Mouse (Mus musculus): Measurements from ENCODE around the gene Hrk.

Gene Hrk

DNA sequence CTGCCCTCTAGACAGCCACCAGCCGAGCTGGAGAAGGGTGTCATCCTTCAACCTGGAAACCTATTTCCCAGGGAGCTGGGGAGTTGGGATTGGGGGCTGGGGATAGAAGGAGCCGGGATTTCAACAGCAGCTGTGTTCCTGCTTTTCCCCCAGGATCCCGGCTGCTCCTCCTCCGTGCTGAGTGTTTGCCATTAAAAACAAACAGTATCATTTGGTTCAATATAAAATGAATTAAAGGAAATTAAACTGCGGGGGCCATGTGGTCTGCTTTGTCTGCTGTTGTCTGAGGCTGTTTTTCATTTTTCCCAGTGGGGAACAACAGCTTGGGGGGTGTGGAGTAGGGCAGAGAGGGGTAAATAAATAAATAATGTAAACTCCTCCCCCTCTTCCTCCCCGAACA lies 53.0 kb downstream of the Hrk start:
- DNase-seq (ENCODE audit: low spot score in 2 of 2): peak in 1 of 2 experiments; percentile 5

DNA sequence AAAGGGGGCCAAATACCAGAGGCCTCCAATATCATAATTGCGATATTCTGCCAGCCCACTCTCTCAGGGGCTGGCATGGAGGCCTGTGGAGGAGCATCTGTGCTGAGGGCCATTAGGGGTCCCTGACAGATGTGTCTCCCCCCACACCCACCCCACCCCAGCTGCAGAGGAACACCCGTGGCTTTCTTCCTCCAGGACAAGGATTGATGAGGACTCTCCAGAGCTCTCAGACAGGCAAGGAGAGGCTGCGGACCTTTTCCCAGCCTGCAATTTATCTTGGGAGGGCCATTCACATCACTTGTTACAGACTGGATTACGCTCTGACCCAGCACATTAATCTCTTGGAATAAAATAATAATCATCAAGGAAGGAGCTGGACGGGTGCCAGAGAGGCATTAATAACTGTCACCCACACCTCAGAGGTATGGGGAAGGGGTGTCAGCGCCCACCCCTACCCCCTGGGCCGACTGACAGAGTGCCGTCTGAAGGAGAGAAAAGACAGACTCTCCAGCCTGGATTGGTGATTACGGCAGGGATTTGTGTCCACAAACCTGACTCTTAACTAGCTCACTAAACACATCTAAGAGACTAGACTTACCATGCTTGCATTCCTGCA lies 58.8 kb downstream of the Hrk start:
- no peak for DNase-seq (ENCODE audit: low spot score in 2 of 2)

DNA sequence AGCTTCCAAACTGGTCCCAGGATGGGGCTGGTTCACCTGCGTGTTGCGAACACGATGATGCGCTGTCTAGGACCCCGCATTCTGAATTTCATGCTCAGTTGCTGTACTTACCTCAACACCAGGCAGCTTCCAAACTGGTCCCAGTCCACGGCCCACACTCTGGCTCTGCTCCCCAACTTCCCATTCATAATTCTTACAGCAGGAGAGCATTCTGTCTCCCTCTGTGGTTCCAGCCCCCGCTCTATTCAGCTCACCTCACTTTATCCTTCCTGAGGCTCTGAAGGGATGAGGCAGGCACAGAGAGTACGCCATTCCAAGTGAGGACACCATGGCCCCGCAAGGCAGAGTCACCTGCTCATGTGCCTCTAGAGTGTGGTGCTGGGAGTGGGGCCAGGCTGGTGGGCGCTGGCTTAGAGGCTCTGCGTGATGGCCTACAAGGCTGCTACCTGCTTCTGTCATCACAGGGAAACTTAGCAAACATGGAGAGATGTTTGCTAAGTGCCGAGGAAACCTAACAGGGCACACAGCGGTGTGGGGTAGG lies 65.7 kb downstream of the Hrk start:
- DNase-seq (ENCODE audit: low spot score in 2 of 2): peak; percentile 19 to 23

DNA sequence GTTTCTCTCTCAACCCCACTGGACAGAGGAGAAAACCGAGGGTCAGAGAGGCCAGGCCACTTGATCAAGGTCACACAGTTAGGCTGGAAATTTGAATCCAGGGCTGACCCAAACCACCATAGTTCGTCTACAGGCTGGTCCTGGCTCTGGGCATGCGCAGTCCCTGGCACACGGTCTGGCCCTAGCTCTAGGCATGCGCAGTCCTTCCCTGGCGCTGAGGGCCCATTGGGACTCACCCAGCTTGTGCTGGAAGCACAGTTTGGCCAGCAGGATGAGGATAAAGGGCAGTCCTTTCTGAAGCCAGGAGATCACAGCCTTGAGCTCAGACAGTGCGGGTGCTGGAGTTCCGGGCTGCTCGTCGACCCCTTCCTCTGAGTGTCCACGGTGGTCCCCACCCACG lies 72.4 kb downstream of the Hrk start:
- DNase-seq (ENCODE audit: low spot score in 2 of 2): no peak
